Mouse (Mus musculus) stomach, postnatal 0 days (tissue): Measurements from ENCODE around the gene Prkg1.

ENCODE experiments used
- CTCF ChIP-seq: IDR thresholded peaks from 2 replicates; pipeline ENCODE4 v1.5.1; 2016; ENCODE audit warnings: antibody characterized with exemption, low read depth, mild to moderate bottlenecking, moderate library complexity
- EP300 ChIP-seq: optimal IDR thresholded peaks from 2 replicates; pipeline ENCODE3; 2016; ENCODE audit warnings: antibody characterized with exemption

DNA sequence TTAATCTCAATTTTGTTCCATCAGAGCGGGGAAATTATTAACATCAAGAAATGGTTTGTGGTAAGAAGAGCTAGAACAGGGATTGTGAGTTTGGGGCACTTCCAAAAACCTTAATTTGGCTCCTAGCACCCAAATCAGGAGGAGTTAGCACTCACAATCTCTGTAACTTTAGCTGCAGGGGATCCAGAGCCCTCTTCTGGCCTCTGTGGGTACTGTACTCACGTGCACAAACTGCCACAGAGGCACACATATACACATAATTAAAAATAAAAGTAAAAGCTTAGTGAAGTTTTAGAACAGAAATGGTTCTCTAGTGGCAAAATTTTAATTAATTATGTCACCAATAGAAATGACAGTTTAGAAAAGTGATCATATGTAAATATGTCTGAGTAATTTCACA is 614.9 kb downstream of the Prkg1 start:
- TF ChIP-seq EP300, result no peak
- no peak; the same call in 1 of the 2 replicates for TF ChIP-seq CTCF
